Mouse (Mus musculus): ENCODE results near the gene Id3. TPM values are rescaled to one million over a fixed set of nuclear protein-coding genes. Genes with fewer than 3 reads are reported as not detected.

Gene Id3
- polyA plus RNA-seq, 1 experiment from 2014 or later, result 114 TPM

- 55% methylated on average over 7 of the region's 7 CpGs for WGBS
- Histone ChIP-seq H3K4me3 (ENCODE audit: low read depth, low read length) (no peak overlapping the region), H3K27ac (ENCODE audit: low read length) (no peak overlapping the region), H3K9ac (ENCODE audit: low read depth, low read length) (no peak overlapping the region), H3K4me2 (ENCODE audit: low read length) (no peak overlapping the region), H3K4me1 (ENCODE audit: control insufficient read depth, insufficient read depth, low read length) (no peaks in the 10 kb centered on the region), H3K9me3 (replicated peaks; ENCODE audit: control insufficient read depth, low read length, poor library complexity, severe bottlenecking) (no peaks in the 10 kb centered on the region), H3K27me3 (ENCODE audit: control insufficient read depth, insufficient read depth, low read depth, low read length) (peaks cover 9% of the 10 kb centered on the region), H3K36me3 (ENCODE audit: control insufficient read depth, insufficient read depth, low read length) (no peaks in the 10 kb centered on the region)
- no peak for ATAC-seq
These were observed 36.4 kb upstream of the Id3 start for GRCm38 (mm10) chr4:136106880-136107301.

DNA sequence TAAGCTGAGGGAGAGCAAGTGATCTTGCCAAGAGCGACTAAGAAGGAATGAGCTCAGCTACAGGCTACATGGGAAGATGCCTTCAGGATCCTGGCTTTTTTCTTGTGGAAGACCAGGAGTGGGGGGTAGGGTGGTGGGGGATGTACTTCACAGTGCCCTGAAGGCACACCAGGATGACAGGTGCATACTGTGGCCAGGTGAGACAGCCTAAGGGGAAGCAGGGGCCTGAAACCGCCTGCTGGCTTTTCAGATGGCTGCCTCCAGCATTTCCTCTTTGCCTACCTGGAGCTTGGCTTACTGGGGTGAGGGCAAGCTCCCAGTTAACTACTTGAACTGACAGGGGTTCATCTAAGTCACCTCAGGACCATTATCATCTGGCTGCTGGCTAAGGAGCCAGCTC is 34.1 kb upstream of the Id3 start:
- Histone ChIP-seq H3K27ac (ENCODE audit: low read length) (no peak overlapping the region), H3K4me1 (ENCODE audit: control insufficient read depth, insufficient read depth, low read length) (no peaks in the 10 kb centered on the region), H3K4me3 (ENCODE audit: low read depth, low read length) (no peak overlapping the region), H3K27me3 (ENCODE audit: control insufficient read depth, insufficient read depth, low read depth, low read length) (no peaks in the 10 kb centered on the region; the same call in 1 of the 2 replicates), H3K4me2 (ENCODE audit: low read length) (no peak overlapping the region), H3K9ac (ENCODE audit: low read depth, low read length) (no peak overlapping the region), H3K36me3 (ENCODE audit: control insufficient read depth, insufficient read depth, low read length) (no peaks in the 10 kb centered on the region), H3K9me3 (replicated peaks; ENCODE audit: control insufficient read depth, low read length, poor library complexity, severe bottlenecking) (no peaks in the 10 kb centered on the region)
- 91% methylated on average over 2 of the region's 2 CpGs for WGBS
- ATAC-seq, result no peak

DNA sequence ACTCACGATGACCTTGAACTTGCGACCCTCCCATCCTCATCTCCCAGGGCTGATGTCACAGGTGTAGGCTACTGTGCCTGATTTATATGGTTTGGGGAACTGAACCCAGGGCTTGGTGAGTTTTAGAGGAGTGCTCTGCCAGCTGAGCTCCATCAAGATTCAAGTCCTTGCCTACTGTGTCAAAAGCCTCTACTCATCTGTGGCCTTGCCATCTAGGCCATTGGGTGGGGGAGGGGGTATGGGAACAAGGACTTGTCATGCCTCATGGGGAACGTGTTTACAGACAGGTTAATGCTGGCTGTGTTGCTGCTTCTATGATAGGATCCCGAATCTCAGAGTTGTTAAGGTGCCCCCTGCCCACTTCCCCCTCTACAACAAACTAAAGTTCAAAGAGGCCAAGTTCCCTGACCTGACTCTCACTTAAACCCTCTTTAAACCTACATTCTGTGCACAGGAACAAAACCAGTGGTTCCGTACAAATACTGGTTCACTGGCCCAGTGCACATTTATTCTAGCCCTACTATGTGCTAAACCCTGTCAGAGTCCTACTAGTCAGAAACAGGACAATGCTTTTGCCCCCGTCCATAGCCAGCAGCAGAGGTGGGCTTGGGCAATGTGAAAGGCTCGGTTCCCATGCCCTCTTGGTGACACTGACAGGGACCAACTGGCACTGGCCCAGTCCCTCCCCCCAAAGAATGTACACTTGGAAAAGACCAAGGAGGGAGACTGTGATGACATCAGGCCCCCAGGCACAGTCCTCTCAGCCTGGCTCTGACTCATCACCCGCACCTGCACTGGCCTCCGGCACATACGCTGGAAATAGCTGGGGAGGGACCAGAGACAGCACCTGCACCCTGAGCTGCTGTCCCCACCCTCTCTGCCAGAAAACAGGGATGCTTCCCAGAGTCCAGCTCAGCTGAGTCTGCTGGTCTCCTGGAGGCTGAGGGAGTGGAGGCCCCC is 33.1 kb upstream of the Id3 start:
- Histone ChIP-seq H3K4me1 (ENCODE audit: control insufficient read depth, insufficient read depth, low read length) (no peaks in the 10 kb centered on the region), H3K27ac (ENCODE audit: low read length) (no peak overlapping the region), H3K4me3 (ENCODE audit: low read depth, low read length) (no peak overlapping the region), H3K27me3 (ENCODE audit: control insufficient read depth, insufficient read depth, low read depth, low read length) (no peaks in the 10 kb centered on the region; the same call in 1 of the 2 replicates), H3K9ac (ENCODE audit: low read depth, low read length) (no peak overlapping the region), H3K4me2 (ENCODE audit: low read length) (no peak overlapping the region), H3K9me3 (replicated peaks; ENCODE audit: control insufficient read depth, low read length, poor library complexity, severe bottlenecking) (no peaks in the 10 kb centered on the region), H3K36me3 (ENCODE audit: control insufficient read depth, insufficient read depth, low read length) (no peaks in the 10 kb centered on the region)
- no peak for ATAC-seq
- WGBS, result 80% methylated on average over 10 of the region's 10 CpGs

DNA sequence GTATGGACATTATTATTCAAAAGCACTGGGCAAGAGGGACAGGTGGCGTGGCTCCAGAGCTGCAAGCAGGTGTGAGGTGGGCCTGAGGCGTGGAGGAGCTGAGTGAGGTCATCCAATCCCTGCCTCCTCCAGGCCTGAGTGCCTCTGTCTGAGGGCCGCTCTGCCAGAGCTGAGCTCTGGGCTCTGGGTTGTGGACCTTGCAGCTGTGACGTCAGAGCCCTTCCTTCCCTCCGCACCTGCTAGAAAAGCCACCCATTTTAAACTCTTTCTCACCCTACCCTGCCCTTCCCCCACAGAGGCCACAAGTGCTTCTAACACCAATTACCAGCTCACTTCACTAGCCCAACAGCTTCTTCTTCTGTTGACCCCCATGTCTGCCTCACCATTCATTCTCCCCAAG is 31.0 kb upstream of the Id3 start:
- Histone ChIP-seq H3K36me3 (ENCODE audit: control insufficient read depth, insufficient read depth, low read length) (no peaks in the 10 kb centered on the region), H3K9ac (ENCODE audit: low read depth, low read length) (no peak overlapping the region), H3K9me3 (replicated peaks; ENCODE audit: control insufficient read depth, low read length, poor library complexity, severe bottlenecking) (no peaks in the 10 kb centered on the region), H3K27me3 (ENCODE audit: control insufficient read depth, insufficient read depth, low read depth, low read length) (no peaks in the 10 kb centered on the region), H3K4me1 (ENCODE audit: control insufficient read depth, insufficient read depth, low read length) (no peaks in the 10 kb centered on the region), H3K4me3 (ENCODE audit: low read depth, low read length) (no peak overlapping the region), H3K27ac (ENCODE audit: low read length) (no peak overlapping the region), H3K4me2 (ENCODE audit: low read length) (no peak overlapping the region)
- ATAC-seq, result no peak
- WGBS, result 71% methylated on average over 5 of the region's 5 CpGs

GRCm38 (mm10) chr4:136114747-136115146 is 28.6 kb upstream of the Id3 start:
- Histone ChIP-seq H3K27me3 (ENCODE audit: control insufficient read depth, insufficient read depth, low read depth, low read length) (no peaks in the 10 kb centered on the region), H3K4me3 (ENCODE audit: low read depth, low read length) (no peak overlapping the region), H3K4me1 (ENCODE audit: control insufficient read depth, insufficient read depth, low read length) (no peaks in the 10 kb centered on the region), H3K27ac (ENCODE audit: low read length) (no peak overlapping the region), H3K36me3 (ENCODE audit: control insufficient read depth, insufficient read depth, low read length) (no peaks in the 10 kb centered on the region), H3K9me3 (replicated peaks; ENCODE audit: control insufficient read depth, low read length, poor library complexity, severe bottlenecking) (no peaks in the 10 kb centered on the region), H3K9ac (ENCODE audit: low read depth, low read length) (no peak overlapping the region), H3K4me2 (ENCODE audit: low read length) (no peak overlapping the region)
- WGBS, result 96% methylated on average over 5 of the region's 5 CpGs
- ATAC-seq, result no peak

DNA sequence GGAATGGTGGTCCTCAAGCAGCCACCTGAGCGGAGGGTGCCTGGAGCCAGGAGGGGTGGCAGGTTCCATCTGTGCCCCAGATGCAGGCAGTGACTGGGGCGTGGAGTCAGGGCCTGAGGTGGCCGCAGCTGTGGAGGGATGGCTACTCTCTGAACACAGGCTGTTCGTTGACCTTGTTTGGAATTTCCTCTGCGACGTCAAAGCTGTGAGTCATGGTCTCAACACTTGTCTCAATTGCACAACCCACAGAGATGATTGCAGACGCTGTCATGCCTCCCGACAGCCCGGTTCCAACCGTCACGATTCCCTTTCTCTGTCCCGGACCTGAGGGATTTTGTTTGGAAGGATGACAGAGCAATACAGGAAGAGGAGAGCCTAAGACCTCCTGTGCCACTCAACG is 26.3 kb upstream of the Id3 start:
- Histone ChIP-seq H3K4me1 (ENCODE audit: control insufficient read depth, insufficient read depth, low read length) (no peaks in the 10 kb centered on the region), H3K4me2 (ENCODE audit: low read length) (no peak overlapping the region), H3K9ac (ENCODE audit: low read depth, low read length) (no peak overlapping the region), H3K36me3 (ENCODE audit: control insufficient read depth, insufficient read depth, low read length) (no peaks in the 10 kb centered on the region), H3K27ac (ENCODE audit: low read length) (no peak overlapping the region), H3K9me3 (replicated peaks; ENCODE audit: control insufficient read depth, low read length, poor library complexity, severe bottlenecking) (no peaks in the 10 kb centered on the region), H3K27me3 (ENCODE audit: control insufficient read depth, insufficient read depth, low read depth, low read length) (no peaks in the 10 kb centered on the region), H3K4me3 (ENCODE audit: low read depth, low read length) (no peak overlapping the region)
- no peak for ATAC-seq
- WGBS, result 51% methylated on average over 13 of the region's 13 CpGs

DNA sequence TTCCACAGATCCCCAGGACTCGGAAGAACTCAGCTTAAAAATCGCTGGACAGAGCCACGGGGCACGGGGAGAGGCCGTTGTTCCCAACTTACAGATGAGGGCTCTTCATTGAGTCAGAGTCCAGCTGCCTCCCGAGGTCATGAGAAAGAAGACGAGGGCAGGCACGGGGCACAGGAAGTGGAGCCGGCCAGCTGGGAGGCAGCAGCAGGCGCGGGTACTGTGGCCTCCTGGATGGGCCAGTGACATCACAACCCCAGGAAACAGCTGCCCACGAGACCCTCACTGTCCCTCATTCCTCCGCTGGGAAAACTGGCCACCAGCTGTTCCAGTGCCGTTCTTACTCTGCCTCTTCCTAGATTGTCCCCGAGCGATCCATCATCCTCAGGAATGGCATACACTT is 23.3 kb upstream of the Id3 start:
- Histone ChIP-seq H3K36me3 (ENCODE audit: control insufficient read depth, insufficient read depth, low read length) (no peaks in the 10 kb centered on the region), H3K27me3 (ENCODE audit: control insufficient read depth, insufficient read depth, low read depth, low read length) (no peaks in the 10 kb centered on the region), H3K4me1 (ENCODE audit: control insufficient read depth, insufficient read depth, low read length) (no peaks in the 10 kb centered on the region), H3K4me2 (ENCODE audit: low read length) (no peak overlapping the region), H3K4me3 (ENCODE audit: low read depth, low read length) (no peak overlapping the region), H3K9me3 (replicated peaks; ENCODE audit: control insufficient read depth, low read length, poor library complexity, severe bottlenecking) (no peaks in the 10 kb centered on the region), H3K9ac (ENCODE audit: low read depth, low read length) (no peak overlapping the region), H3K27ac (ENCODE audit: low read length) (no peak overlapping the region)
- WGBS, result 51% methylated on average over 16 of the region's 16 CpGs
- no peak for ATAC-seq

DNA sequence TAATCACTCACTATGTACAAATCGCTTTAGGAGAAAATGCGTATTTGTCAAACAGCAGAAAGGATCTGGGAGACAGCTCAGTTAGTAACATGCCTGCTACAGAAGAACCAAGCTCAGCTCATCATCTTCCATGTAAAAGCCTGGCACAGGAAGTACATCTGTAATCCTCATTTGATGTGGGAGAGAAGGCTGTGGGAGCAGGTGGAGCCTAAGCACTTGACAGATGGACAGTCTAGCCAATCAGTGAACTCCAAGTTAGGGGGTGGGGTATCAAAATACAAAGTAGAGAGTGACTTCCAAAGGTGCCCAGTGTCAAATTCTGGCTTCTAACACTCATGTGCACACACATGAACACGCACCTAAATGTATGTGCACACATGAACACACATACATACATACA is 22.1 kb upstream of the Id3 start:
- WGBS, result 94% methylated on average over 3 of the region's 3 CpGs
- H3K4me1 ChIP-seq (ENCODE audit: control insufficient read depth, insufficient read depth, low read length), result no peaks in the 10 kb centered on the region

GRCm38 (mm10) chr4:136121844-136122468 is 21.3 kb upstream of the Id3 start:
- H3K4me2 ChIP-seq (ENCODE audit: low read length), result no peak overlapping the region
- no peaks in the 10 kb centered on the region for H3K9me3 ChIP-seq (replicated peaks; ENCODE audit: control insufficient read depth, low read length, poor library complexity, severe bottlenecking)
- WGBS, result 80% methylated on average over 7 of the region's 7 CpGs
- no peaks in the 10 kb centered on the region for H3K27me3 ChIP-seq (ENCODE audit: control insufficient read depth, insufficient read depth, low read depth, low read length)
- no peak overlapping the region for H3K27ac ChIP-seq (ENCODE audit: low read length)
- no peak overlapping the region for H3K4me3 ChIP-seq (ENCODE audit: low read depth, low read length)
- no peaks in the 10 kb centered on the region for H3K4me1 ChIP-seq (ENCODE audit: control insufficient read depth, insufficient read depth, low read length)
- H3K9ac ChIP-seq (ENCODE audit: low read depth, low read length), result no peak overlapping the region
- no peaks in the 10 kb centered on the region for H3K36me3 ChIP-seq (ENCODE audit: control insufficient read depth, insufficient read depth, low read length)
- no peak for ATAC-seq

More for the DNA sequence above, 22.1 kb upstream of the Id3 start:
- ATAC-seq, result no peak
- no peak overlapping the region for H3K9ac ChIP-seq (ENCODE audit: low read depth, low read length)
- no peaks in the 10 kb centered on the region for H3K27me3 ChIP-seq (ENCODE audit: control insufficient read depth, insufficient read depth, low read depth, low read length)
- no peaks in the 10 kb centered on the region for H3K9me3 ChIP-seq (replicated peaks; ENCODE audit: control insufficient read depth, low read length, poor library complexity, severe bottlenecking)
- H3K4me3 ChIP-seq (ENCODE audit: low read depth, low read length), result no peak overlapping the region
- no peak overlapping the region for H3K4me2 ChIP-seq (ENCODE audit: low read length)
- no peak overlapping the region for H3K27ac ChIP-seq (ENCODE audit: low read length)
- H3K36me3 ChIP-seq (ENCODE audit: control insufficient read depth, insufficient read depth, low read length), result no peaks in the 10 kb centered on the region
